Mouse (Mus musculus) myocyte (in vitro differentiated cells): ENCODE results near the gene Hoxb3.

ENCODE experiments used
- E2F4 ChIP-seq: IDR thresholded peaks from one replicate; pipeline ENCODE4 v1.6.1; 2011; ENCODE audit warnings: mild to moderate bottlenecking, control low read depth, moderate library complexity; ENCODE audit not compliant: insufficient read depth
- POLR2A ChIP-seq: IDR thresholded peaks from one replicate; pipeline ENCODE4 v1.6.1; 2011; ENCODE audit warnings: low read depth, mild to moderate bottlenecking, control low read depth, moderate library complexity; ENCODE audit not compliant: insufficient read length

DNA sequence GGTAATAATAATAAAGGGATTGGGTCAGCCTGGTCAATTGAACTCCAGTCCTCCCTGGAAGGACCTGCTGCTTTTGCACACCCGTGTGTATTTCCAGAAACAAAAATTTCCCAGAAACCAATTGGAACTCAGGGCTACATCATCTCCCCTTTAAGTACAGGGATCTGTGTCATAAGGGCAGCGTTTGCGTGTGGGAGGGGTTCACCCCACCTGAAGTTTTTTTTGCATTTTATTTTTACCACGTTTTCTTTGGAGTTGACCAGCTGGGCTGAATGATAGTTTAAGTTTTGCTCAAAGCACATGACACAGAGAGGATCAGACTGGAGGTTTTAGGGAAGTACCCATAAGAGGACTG is 19.4 kb downstream of the Hoxb3 start:
- no peak for TF ChIP-seq POLR2A
- TF ChIP-seq E2F4 = no peak
